10 mouse cellular contexts compared by ENCODE assay signal in genomic region chr1:172048241-172048734, GRCm38 (mm10). TPM values are rescaled to one million over a fixed set of nuclear protein-coding genes. Genes with fewer than 3 reads are reported as not detected.
DNase-seq lines count a peak whose midpoint lies in the region; ATAC-seq and TF ChIP-seq lines count a peak whose summit lies in the region.
"Had no signal": no experiment of that assay in that cellular context is flagged by ENCODE, and none has a peak within 500 bp of the region (broad histone marks: within the 10 kb centered on the region; RNA-seq: fewer than 3 reads in every experiment).

No protein-coding gene starts in this region.

- no peaks in the 10 kb centered on the region for H3K9me3 ChIP-seq in heart, embryonic 13.5 days
- H3K9me3 ChIP-seq in heart, postnatal 0 days (replicated peaks; ENCODE audit: control insufficient read depth, low read length), result no peaks in the 10 kb centered on the region
- H3K9me3 ChIP-seq in liver, postnatal 0 days (ENCODE audit: low read length), result no peaks in the 10 kb centered on the region

- H3K9ac ChIP-seq in heart, embryonic 13.5 days, result peak overlapping the region; percentile 54
- H3K9ac ChIP-seq in heart, postnatal 0 days (replicated peaks; ENCODE audit: low read depth, low read length), result 0 out of 2 replicates have a peak overlapping the region, but pooled peaks have one; percentile 6
- H3K9ac ChIP-seq in liver, postnatal 0 days (replicated peaks), result no peak overlapping the region

- no peak for TF ChIP-seq CTCF in heart, postnatal 0 days (IDR thresholded peaks at IDR 0.05; ENCODE audit: low read depth)
- no peak for TF ChIP-seq CTCF in liver, postnatal 0 days (IDR thresholded peaks at IDR 0.05; ENCODE audit: low read depth)

- peak overlapping the region; percentile 49 for H3K4me2 ChIP-seq in heart, embryonic 13.5 days
- peak overlapping the region; percentile 44 for H3K4me2 ChIP-seq in heart, postnatal 0 days (ENCODE audit: low read depth, low read length)
- peak overlapping the region; percentile 26; the same call in 1 of the 2 replicates for H3K4me2 ChIP-seq in liver, postnatal 0 days (ENCODE audit: low read depth, low read length)

- WGBS in heart, embryonic 13.5 days, result 28% methylated on average over 6 of the region's 6 CpGs
- 27% methylated on average over 6 of the region's 6 CpGs for WGBS in heart, postnatal 0 days
- 27% methylated on average over 6 of the region's 6 CpGs for WGBS in liver, postnatal 0 days (ENCODE audit: insufficient replicate concordance)

- H3K27me3 ChIP-seq in heart, embryonic 13.5 days (replicated peaks), result peaks cover 43% of the 10 kb centered on the region
- peaks cover 13% of the 10 kb centered on the region for H3K27me3 ChIP-seq in heart, postnatal 0 days (ENCODE audit: control insufficient read depth, insufficient read depth, low read length)
- peaks cover 22% of the 10 kb centered on the region for H3K27me3 ChIP-seq in liver, postnatal 0 days (ENCODE audit: insufficient read depth, low read length)

- ATAC-seq in heart, embryonic 13.5 days (ENCODE audit: extremely low read depth, insufficient number of reproducible peaks, low FRiP score, low TSS enrichment), result no peak
- no peak for ATAC-seq in heart, postnatal 0 days (ENCODE audit: insufficient read depth, low read depth)
- no peak for ATAC-seq in liver, postnatal 0 days
- ATAC-seq in monocyte, adult 5-6 weeks (replicated peaks; ENCODE audit: insufficient number of reproducible peaks, low FRiP score, low TSS enrichment, poor library complexity, severe bottlenecking), result no peak

- H3K4me1 ChIP-seq in heart, embryonic 13.5 days, result peaks cover 5% of the 10 kb centered on the region
- H3K4me1 ChIP-seq in heart, postnatal 0 days (ENCODE audit: control insufficient read depth, insufficient read depth), result no peaks in the 10 kb centered on the region
- H3K4me1 ChIP-seq in liver, postnatal 0 days (ENCODE audit: insufficient read depth), result no peaks in the 10 kb centered on the region

- no peak for TF ChIP-seq EP300 in heart, postnatal 0 days (IDR thresholded peaks at IDR 0.05; ENCODE audit: low read depth)
- TF ChIP-seq EP300 in liver, postnatal 0 days (IDR thresholded peaks at IDR 0.05; ENCODE audit: low read depth), result no peak

- intact Hi-C loops in heart, postnatal 10 days (cut with DNase I), result loop anchor here (5.0 to 10.0 kb wide), 4 partner anchors 49 to 447 kb away; no protein-coding TSS in a partner anchor

- H3K4me3 ChIP-seq in heart, embryonic 13.5 days, result peak overlapping the region; percentile 26
- peak overlapping the region; percentile 35 for H3K4me3 ChIP-seq in heart, postnatal 0 days (ENCODE audit: low read depth, low read length)
- no peak overlapping the region for H3K4me3 ChIP-seq in liver, postnatal 0 days (ENCODE audit: low read depth, low read length)

- H3K27ac ChIP-seq in heart, embryonic 13.5 days (replicated peaks), result 0 out of 2 replicates have a peak overlapping the region, but pooled peaks have one; percentile 15
- H3K27ac ChIP-seq in heart, postnatal 0 days (ENCODE audit: low read depth), result peak overlapping the region; percentile 43
- no peak overlapping the region for H3K27ac ChIP-seq in liver, postnatal 0 days (ENCODE audit: low read depth)

- no peaks in the 10 kb centered on the region for H3K36me3 ChIP-seq in heart, embryonic 13.5 days
- no peaks in the 10 kb centered on the region for H3K36me3 ChIP-seq in heart, postnatal 0 days (replicated peaks; ENCODE audit: control insufficient read depth, insufficient read depth, low read length)
- H3K36me3 ChIP-seq in liver, postnatal 0 days (replicated peaks; ENCODE audit: insufficient read depth, low read length), result no peaks in the 10 kb centered on the region

- no peak for DNase-seq in heart, postnatal 10 days
- peak; percentile 65 for DNase-seq in Muller cell, postnatal 12 days (ENCODE audit: inconsistent ontology term)
- DNase-seq in heart, postnatal 0 days (ENCODE audit: low spot score), result no peak
- no peak for DNase-seq in liver, postnatal 0 days
- DNase-seq in urinary bladder, postnatal 36 days (ENCODE audit: low spot score in 2 of 2), result no peak
- DNase-seq in adrenal gland, postnatal 14 days, result no peak

RNA-seq across cellular contexts. Expression of gene Nhlh1, which starts 9.1 kb away (rescaled TPM):
- not detected in 2 replicates for polyA plus RNA-seq in heart, embryonic 13.5 days (2015; fragmentation: Nextera tagmentation; extraction: Ambion mirVana)
- not detected for total RNA-seq in heart, postnatal 10 days (2021)
- not detected in 2 replicates for total RNA-seq in heart, postnatal 0 days (2014; rRNA removed; ENCODE audit: low replicate concordance)
- not detected in 2 replicates for polyA plus RNA-seq in heart, postnatal 0 days (2015; fragmentation: Nextera tagmentation; extraction: Ambion mirVana)
- polyA plus RNA-seq in liver, postnatal 0 days (2015; fragmentation: Nextera tagmentation; extraction: Ambion mirVana), result not detected in 2 replicates
- total RNA-seq in monocyte, adult 5-6 weeks (2017), result not detected in 3 replicates
- not detected in 2 replicates for total RNA-seq in adrenal gland, postnatal 14 days (2021)
- total RNA-seq: heart, postnatal 14 days had no signal
- polyA plus RNA-seq: stomach, embryonic 14.5 days had no signal

RNA-seq across cellular contexts. Expression of gene Vangl2, which starts 20.0 kb away (rescaled TPM):
- polyA plus RNA-seq in heart, embryonic 13.5 days (2015; fragmentation: Nextera tagmentation; extraction: Ambion mirVana), result 8.9 and 9.3 TPM in 2 replicates
- 1 to 10 TPM; 7.5 to 7.6 TPM for total RNA-seq in heart, postnatal 10 days (2021)
- total RNA-seq in heart, postnatal 0 days (2014; rRNA removed; ENCODE audit: low replicate concordance), result 11.2 and 11.4 TPM in 2 replicates
- 4.7 and 5.2 TPM in 2 replicates for polyA plus RNA-seq in heart, postnatal 0 days (2015; fragmentation: Nextera tagmentation; extraction: Ambion mirVana)
- 0.71 and 0.78 TPM in 2 replicates for polyA plus RNA-seq in liver, postnatal 0 days (2015; fragmentation: Nextera tagmentation; extraction: Ambion mirVana)
- 0.67 to 2.7 TPM (median 1.2 TPM) in 3 replicates for total RNA-seq in monocyte, adult 5-6 weeks (2017)
- 4.6 and 6.8 TPM in 2 replicates for total RNA-seq in adrenal gland, postnatal 14 days (2021)

RNA-seq across cellular contexts. Expression of gene Copa, which starts 34.0 kb away (rescaled TPM):
- polyA plus RNA-seq in heart, embryonic 13.5 days (2015; fragmentation: Nextera tagmentation; extraction: Ambion mirVana), result 162 and 163 TPM in 2 replicates
- 100 to 1,000 TPM; 136 to 150 TPM for total RNA-seq in heart, postnatal 10 days (2021)
- 148 and 174 TPM in 2 replicates for total RNA-seq in heart, postnatal 0 days (2014; rRNA removed; ENCODE audit: low replicate concordance)
- polyA plus RNA-seq in heart, postnatal 0 days (2015; fragmentation: Nextera tagmentation; extraction: Ambion mirVana), result 101 and 102 TPM in 2 replicates
- 50.2 and 55.4 TPM in 2 replicates for polyA plus RNA-seq in liver, postnatal 0 days (2015; fragmentation: Nextera tagmentation; extraction: Ambion mirVana)
- total RNA-seq in monocyte, adult 5-6 weeks (2017), result 154 to 190 TPM (median 159 TPM) in 3 replicates
- 161 TPM in 2 replicates for total RNA-seq in adrenal gland, postnatal 14 days (2021)

RNA-seq across cellular contexts. Expression of gene Ncstn, which starts 34.3 kb away (rescaled TPM):
- polyA plus RNA-seq in heart, embryonic 13.5 days (2015; fragmentation: Nextera tagmentation; extraction: Ambion mirVana), result 115 TPM in 2 replicates
- total RNA-seq in heart, postnatal 10 days (2021), result 10 to 100 TPM; 68.0 to 68.9 TPM
- total RNA-seq in heart, postnatal 0 days (2014; rRNA removed; ENCODE audit: low replicate concordance), result 53.4 and 87.3 TPM in 2 replicates
- 63.9 and 68.1 TPM in 2 replicates for polyA plus RNA-seq in heart, postnatal 0 days (2015; fragmentation: Nextera tagmentation; extraction: Ambion mirVana)
- polyA plus RNA-seq in liver, postnatal 0 days (2015; fragmentation: Nextera tagmentation; extraction: Ambion mirVana), result 36.7 and 41.8 TPM in 2 replicates
- 47.2 to 70.4 TPM (median 56.3 TPM) in 3 replicates for total RNA-seq in monocyte, adult 5-6 weeks (2017)
- 89.8 and 101 TPM in 2 replicates for total RNA-seq in adrenal gland, postnatal 14 days (2021)
